Mouse (Mus musculus): Measurements from ENCODE around the gene Hacl1.

DNA sequence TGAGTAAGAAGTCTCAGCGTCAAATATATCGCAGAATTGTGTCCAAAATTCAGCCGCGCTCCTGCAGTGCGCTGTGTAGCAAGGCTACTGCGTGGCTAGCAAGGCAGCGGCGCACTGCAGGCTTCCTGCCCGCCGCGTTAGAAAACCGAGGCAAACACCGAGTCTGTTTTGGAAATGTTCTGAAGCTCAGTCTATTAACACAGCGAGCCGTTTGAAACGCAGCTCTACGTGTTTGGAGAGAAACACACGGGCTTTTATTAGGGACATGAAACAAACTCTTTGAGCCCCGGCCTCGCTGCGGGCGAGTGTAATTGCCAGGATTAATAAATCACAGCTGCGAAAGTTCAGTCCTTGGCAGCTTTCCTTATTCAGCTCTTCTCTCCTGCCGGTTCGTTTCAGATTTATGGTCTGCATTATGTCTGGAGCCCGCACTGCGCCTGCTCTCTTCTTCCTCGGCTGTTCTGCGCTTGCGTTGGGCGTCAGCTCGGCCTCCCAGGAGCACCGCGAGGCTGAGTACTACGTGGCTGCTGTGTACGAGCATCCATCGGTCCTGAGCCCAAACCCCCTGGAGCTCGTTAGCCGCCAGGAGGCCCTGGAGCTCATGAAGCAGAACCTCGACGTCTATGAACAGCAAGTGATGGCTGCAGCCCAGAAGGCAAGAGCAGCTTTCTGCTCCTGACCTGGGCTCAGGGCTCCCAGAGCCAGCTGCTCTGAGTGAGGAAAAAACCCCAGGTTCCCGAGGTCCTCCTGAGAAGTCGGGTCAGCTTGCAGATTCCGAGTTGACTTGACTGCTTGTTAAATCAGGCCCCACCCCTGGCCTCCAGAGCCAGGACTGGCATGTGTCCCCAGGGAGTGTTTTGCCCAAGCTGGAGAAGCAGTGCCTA lies 20.8 kb upstream of the Hacl1 start:
- peak; percentile 71; the same call in 1 of the 2 replicates for TF ChIP-seq POLR2A (IDR thresholded peaks at IDR 0.05; ENCODE audit: borderline replicate concordance, control insufficient read depth, low read depth, low read length)
- TF ChIP-seq CTCF (IDR thresholded peaks at IDR 0.05; ENCODE audit: control insufficient read depth, insufficient read depth, low read length): no peak
